Mouse (Mus musculus) cerebellum, adult 9-11 months (tissue): ENCODE results near the gene Klhdc9.

Source experiments
- DNase-seq: peaks from one replicate; pipeline ENCODE4 v3.0.0; 2022

Gene Klhdc9

DNA sequence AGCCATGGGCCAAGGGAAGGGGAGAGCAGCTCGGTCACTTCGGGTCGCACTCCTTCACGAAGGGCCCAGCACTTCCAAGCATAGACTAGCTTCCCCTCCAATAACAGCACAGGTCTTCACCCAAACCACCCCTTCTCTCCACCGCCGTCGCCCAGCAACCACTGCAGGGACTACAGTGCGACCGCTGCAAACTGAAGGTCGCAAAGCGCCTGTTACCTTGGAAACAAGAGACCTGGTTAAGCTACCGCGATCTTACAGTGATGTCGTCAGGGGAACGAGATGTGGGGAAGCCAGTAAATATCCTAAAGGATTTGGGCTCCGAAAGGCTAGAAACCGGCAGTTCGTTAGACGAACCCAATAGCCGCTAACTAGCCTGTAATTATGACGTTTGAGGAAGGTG is at the start of gene Klhdc9:
Gene Klhdc9 (minus strand): TSS at position 143 of the 400 bp plus-strand sequence.
- peak; percentile 94 for DNase-seq

DNA sequence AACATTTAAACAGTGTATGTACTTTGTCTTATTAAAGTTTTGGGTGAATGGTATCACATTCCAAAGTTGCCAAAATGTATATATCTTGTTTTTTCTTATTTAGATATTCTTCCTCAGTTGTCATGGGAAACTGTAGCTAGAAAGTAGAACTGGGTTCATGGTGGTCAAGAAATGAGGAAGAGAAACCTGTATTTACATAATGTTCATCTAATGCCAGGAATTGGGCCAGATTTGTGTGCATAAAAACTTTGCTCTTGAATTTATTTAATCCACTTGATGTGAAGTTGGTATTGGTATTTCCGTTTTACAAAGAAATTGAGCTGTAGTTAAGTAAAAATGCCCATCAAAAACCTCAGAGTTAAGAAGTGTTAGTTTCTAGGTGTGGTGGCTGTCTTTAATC is 49.6 kb upstream of the Klhdc9 start:
- DNase-seq, result no peak

DNA sequence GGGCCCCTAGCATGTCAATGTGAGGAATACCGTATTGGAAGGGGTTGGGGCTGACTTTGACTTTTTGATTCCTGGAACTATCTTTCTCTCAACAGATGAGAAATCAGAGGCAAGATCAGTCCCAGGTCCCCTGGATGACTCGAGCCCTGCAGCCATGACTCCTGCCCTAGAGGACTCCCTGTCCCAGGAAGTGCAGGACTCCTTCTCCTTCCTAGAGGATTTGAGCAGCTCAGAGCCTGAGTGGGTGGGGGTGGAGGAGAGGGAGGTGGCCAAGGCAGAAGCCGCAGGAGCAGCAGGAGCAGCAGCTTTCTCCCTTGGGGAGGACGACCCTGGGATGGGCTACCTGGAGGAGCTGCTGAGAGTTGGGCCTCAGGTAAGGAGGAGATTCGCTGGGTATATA is 46.7 kb upstream of the Klhdc9 start:
- no peak for DNase-seq

- DNase-seq, result no peak
Measured at GRCm38 (mm10) chr1:171402991-171403390, 42.4 kb upstream of the Klhdc9 start.

DNA sequence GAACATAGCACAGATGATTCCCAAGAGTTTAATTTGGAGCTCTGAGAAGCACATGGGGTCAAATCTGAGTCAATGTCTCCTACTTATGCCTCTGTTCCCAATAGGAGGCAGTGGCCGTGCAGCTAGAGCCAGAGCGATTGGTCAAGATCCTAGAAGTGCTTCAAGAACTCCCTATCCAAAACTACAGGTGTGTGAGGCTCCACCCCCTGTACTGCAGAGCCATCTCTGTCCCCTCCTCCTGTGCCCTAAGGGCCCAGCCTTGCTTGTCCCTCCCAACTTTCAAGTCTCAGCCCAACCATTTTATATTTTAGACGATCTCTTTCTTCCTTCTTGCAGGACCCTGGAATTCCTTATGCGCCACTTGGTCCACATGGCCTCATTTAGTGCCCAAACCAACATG is 41.2 kb upstream of the Klhdc9 start:
- DNase-seq, result no peak

DNA sequence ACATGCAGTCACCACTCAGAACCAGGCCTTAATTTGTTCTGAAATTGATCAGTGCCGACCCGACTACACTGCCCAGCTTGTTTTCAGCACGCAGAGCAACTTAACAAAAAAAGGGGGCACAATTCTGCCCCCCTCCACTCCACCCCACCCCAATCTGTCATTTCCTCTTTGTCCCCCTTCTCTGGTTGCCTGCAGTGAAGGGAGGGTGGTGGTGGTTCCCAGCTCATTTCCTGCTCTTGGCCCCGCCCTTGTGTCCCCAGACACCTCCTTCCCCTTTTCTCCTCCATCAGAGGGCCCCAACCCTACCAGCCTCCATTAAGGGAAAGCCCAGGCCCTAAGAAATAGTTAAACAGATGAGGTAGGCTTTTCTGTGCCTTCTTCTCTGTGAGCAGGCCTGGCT is 29.5 kb upstream of the Klhdc9 start:
- DNase-seq, result no peak

GRCm38 (mm10) chr1:171388376-171389102 is 27.9 kb upstream of the Klhdc9 start, which contains the start of gene Arhgap30:
Gene Arhgap30 (plus strand): TSS chr1:171388954.
- no peak for DNase-seq

DNA sequence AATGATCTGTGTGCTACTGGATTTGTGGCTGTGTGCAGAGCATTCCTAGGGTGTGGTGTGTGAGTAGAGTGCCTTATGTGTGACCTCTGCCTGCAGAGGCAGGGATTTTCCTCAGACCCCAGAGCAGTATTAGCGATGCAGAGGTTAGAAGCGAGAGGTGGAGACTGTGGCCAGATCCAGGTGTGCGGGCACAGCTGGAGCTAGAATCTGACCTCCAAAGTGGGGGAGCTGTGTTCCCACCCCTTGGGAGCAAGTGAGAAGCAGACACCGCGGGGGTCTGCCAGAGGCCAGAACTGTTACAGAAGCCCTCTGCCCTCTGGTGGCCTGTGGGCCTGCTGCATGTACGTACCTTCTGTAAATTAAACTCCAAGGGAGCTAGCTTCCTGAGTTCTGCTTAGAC is 26.5 kb upstream of the Klhdc9 start:
- no peak for DNase-seq

GRCm38 (mm10) chr1:171385171-171385570 is 24.6 kb upstream of the Klhdc9 start:
- no peak for DNase-seq

- DNase-seq, result no peak
Measured at GRCm38 (mm10) chr1:171384361-171384760, 23.8 kb upstream of the Klhdc9 start.

DNA sequence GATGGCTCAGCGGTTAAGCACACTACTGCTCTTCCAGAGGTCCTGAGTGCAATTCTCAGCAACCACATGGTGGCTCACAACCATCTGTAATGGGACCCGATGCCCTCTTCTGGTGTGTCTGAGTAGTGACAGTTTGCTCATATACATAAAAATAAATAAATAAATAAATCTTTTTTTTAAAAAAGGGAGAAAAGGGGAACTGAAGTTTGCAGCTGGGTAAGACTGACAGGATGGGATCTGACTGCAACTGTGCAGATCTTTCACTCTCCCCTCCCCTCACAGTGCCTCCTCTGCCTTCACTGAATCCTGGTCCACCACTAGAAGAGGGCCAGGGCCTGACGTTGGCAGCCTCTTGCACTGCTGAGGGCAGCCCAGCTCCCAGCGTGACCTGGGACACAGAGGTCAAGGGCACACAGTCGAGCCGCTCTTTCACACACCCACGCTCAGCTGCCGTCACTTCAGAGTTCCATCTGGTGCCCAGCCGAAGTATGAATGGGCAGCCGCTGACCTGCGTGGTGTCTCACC is 21.6 kb upstream of the Klhdc9 start:
- DNase-seq, result no peak

DNA sequence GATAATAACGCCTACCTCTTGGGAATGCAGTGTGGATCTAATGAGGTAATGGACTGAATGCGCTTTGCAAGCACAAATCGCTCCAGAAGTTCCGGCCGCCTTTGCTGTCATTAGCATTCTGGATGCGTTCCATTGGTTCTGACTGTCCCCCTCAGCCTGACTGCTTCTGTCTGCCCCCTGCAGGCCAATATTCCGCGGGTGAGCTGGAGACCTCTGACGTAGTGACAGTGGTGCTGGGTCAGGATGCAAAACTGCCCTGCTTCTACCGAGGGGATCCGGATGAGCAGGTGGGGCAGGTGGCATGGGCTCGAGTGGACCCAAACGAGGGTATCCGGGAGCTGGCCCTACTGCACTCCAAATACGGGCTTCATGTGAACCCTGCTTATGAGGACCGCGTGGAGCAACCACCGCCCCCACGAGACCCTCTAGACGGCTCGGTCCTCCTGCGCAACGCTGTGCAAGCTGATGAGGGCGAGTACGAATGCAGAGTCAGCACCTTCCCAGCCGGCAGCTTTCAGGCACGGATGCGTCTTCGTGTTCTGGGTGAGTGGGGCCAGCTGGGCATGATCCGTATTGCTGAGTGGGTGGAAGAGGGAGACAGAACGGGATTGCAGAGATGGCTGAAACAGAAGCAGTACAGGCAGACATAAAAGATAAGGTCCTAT is 19.5 kb upstream of the Klhdc9 start:
- DNase-seq, result peak; percentile 90

DNA sequence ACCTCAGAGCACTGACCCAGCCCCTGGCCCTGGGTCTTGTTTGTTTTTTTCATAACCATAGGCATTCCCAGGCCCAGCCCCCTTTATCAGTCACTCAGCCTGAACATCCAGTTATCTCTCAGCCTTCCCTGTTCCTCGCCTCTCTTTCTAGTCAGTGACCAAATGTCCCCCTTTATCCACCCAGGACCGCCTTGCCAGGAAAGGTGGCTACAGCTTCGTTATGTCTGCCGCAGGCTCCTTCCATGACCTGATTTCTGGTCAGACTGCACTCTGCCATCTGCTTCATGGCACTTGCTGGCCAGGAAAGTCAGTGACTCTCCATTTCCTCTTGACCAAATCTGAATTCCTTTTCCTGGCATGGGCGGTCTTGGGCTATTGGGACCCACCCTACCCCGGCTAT is 17.7 kb upstream of the Klhdc9 start:
- DNase-seq, result peak; percentile 80

GRCm38 (mm10) chr1:171375646-171376097 is 15.1 kb upstream of the Klhdc9 start:
- no peak for DNase-seq

DNA sequence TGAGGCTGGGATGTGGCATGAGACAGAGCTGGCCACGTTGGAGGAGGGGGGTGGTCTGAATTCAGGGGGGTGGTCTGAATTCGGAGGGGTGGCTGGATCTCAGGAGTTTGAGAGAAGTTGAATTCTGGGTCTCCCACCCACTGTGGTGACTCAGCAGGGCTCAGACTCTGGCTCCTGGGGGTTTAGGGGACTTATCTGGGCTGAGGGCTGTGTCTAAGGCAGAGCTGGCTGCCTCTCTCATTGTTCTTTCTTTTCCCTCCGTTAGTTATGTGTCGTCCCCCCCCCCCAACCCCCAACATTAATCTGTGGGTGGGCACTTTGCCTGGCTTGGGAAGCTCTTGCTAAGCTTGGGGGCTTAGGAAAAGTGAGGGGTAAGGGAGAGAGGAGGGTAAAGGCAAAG is 13.3 kb upstream of the Klhdc9 start:
- DNase-seq, result no peak

- DNase-seq, result no peak
Measured at GRCm38 (mm10) chr1:171372880-171373279, 12.3 kb upstream of the Klhdc9 start.

- no peak for DNase-seq
Measured at GRCm38 (mm10) chr1:171369845-171370556, 9.4 kb upstream of the Klhdc9 start, which contains the start of gene Nectin4. Gene Nectin4 (plus strand): TSS chr1:171370099.

DNA sequence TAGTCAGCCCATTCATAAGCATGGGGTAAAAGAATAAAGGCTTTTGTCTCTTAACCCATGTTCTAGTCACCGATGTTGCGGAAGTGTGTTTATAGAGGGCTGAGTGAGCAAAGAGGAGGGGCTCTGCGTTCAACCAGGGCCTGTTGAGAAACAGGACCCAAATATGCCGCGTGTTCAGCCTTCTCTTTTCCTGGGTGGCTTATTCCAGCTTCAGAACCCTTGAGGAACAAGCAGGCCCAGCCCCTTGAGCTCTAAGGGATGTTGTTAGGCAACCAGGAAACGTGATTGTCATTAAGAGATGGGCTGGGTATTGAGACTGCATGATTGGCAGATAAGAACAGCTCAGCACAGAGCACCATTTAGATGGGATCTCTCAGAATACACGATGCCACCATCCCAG is 5.3 kb upstream of the Klhdc9 start:
- no peak for DNase-seq

DNA sequence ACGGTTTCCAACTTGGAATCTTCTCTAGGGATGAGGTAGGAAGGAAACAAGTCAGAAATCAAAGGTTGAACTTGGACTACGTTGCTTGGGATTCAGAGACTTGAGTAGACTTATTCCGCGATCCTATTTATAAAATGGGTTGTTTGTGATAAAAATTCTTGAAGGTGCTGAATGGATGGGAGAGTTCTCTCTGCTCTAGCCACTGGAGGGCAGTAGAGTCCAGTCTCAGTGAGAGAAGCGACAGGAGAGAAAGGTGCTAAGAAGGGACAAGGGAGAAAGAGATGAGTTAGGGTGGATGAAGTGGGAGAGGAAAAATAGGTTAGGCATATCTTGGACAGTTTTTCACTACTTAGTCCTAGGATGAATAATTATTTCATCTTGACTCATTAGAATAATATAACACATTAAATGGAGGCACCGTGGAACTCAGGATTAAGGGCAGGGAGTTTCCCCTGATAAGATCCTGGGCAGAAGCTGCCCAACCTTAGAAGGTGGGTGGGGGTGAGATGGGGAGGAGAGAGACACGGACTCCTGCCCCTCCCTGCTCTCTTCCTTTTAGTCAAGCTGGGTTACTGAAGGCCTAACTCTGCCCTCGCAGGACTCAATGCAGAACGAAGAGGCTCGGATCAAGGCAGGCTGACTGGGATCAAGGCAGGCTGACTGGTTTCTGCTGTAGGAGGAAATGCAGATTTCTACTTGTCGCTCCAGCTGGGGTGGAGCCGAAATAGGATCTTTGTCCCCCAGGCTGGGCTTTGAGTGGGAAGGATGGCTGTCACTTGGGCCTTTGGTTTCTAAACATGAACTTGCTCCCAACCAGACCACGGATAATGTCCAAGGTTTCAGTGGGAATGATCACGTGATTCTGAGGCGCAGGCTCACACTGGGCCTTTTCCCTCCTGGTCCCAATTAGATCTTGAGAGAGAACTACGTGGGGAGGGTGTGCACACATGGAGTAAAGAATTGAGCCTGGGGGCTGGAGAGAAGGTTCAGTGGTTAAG is 807 bp upstream of the Klhdc9 start:
- DNase-seq, result peak; percentile 84

DNA sequence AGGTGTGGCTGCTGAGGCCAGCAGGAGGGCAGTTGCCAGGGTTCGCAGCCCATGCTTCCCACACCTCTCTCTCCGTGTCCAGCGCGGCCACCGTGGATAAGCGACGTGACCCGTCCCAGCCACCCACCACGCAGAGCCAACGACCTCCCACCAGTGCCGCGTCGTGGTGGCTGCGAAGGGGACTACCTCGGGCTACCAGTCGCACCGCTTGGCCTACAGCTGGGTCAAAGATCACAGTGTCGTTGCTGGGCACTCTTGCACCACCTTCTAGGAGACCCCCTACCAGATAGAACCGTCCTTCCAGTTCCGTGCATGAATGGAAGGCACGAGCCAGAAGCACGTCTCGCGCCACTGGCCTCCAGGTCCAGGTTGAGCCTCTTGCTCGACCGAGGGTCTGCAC is 345 bp downstream of the Klhdc9 start:
- no peak for DNase-seq

DNA sequence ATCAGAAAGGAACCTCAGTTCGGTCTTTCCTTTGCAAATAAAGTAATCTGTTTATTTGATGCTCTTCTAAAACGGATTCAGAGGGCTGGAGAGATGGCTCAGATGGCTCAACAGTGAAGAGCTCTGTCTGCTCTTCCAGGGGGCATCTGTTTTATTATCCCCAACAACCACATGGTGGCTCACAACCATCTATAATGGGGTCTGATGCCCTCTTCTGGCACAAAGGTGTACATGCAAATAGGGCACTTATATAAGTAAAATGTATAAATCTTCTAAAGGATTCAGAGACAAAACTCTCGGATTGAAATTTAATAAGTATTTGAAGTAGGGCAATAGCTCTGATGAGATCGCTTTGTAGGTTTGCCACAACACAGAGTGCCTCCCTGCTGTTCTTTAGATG is 2.2 kb downstream of the Klhdc9 start:
- DNase-seq, result peak; percentile 51

- no peak for DNase-seq
Measured at GRCm38 (mm10) chr1:171356814-171357213, 3.8 kb downstream of the Klhdc9 start.
